Mouse (Mus musculus) embryonic fibroblast, embryonic 13.5 days (primary cell): ENCODE data around the gene Ostf1. TPM values are rescaled to one million over a fixed set of nuclear protein-coding genes. Genes with fewer than 3 reads are reported as not detected.
A peak's percentile ranks its signal among the peaks of the same experiment; 100 is the strongest.

ENCODE experiments used
- H3K27ac ChIP-seq: 2 replicates; pipeline ENCODE4 v1.5.1; 2012; ENCODE audit warnings: low read length, control low read depth, inconsistent platforms; ENCODE audit not compliant: insufficient read depth
- H3K4me1 ChIP-seq: 2 replicates; pipeline ENCODE4 v1.6.1; 2011; ENCODE audit warnings: low read length; ENCODE audit not compliant: control insufficient read depth, insufficient read depth
- H3K4me3 ChIP-seq: 2 replicates; pipeline ENCODE4 v1.5.1; 2011; ENCODE audit warnings: mild to moderate bottlenecking, control low read depth, low read length; ENCODE audit not compliant: insufficient read depth
- CTCF ChIP-seq: IDR thresholded peaks from 2 replicates; pipeline ENCODE4 v1.5.1; 2011; ENCODE audit warnings: mild to moderate bottlenecking, control low read depth, low read length, moderate library complexity, borderline replicate concordance; ENCODE audit not compliant: insufficient read depth
- POLR2A ChIP-seq: IDR thresholded peaks from 2 replicates; pipeline ENCODE4 v1.6.1; 2011; ENCODE audit warnings: low read depth, mild to moderate bottlenecking, control low read depth, low read length, moderate library complexity
- polyA plus RNA-seq: library from polyadenylated mRNA; stranded (reverse); fragments of >200 nt; gene quantifications from 2 replicates; pipeline ENCODE4 v1.2.4, GENCODE M21; 2011; ENCODE audit warnings: low read depth; ENCODE audit not compliant: missing spikeins, insufficient read length

Gene Ostf1
- polyA plus RNA-seq, 1 experiment = 109 TPM

- H3K27ac ChIP-seq = peak overlapping the region; percentile 14
- H3K4me1 ChIP-seq = 0 out of 2 replicates have a peak, but pooled peaks cover 3% of the 10 kb centered on the region
- H3K4me3 ChIP-seq = no peak overlapping the region
- no peak for TF ChIP-seq POLR2A
These were observed 14.8 kb upstream of the Ostf1 start for GRCm38 (mm10) chr19:18646397-18646796.

- Histone ChIP-seq H3K4me1 (0 out of 2 replicates have a peak, but pooled peaks cover 3% of the 10 kb centered on the region), H3K4me3 (no peak overlapping the region), H3K27ac (no peak overlapping the region)
- TF ChIP-seq POLR2A = no peak
- no peak for TF ChIP-seq CTCF
These were observed 12.5 kb upstream of the Ostf1 start for GRCm38 (mm10) chr19:18644084-18644483.

- Histone ChIP-seq H3K4me1 (0 out of 2 replicates have a peak, but pooled peaks cover 3% of the 10 kb centered on the region), H3K4me3 (no peak overlapping the region), H3K27ac (no peak overlapping the region)
- no peak for TF ChIP-seq POLR2A
- no peak for TF ChIP-seq CTCF
These were observed 11.8 kb upstream of the Ostf1 start for GRCm38 (mm10) chr19:18643411-18643810.

GRCm38 (mm10) chr19:18641001-18641400 is 9.4 kb upstream of the Ostf1 start:
- no peak overlapping the region for H3K27ac ChIP-seq
- no peak overlapping the region for H3K4me3 ChIP-seq
- no peak for TF ChIP-seq POLR2A
- TF ChIP-seq CTCF = no peak
- no peaks in the 10 kb centered on the region for H3K4me1 ChIP-seq

GRCm38 (mm10) chr19:18639552-18639951 is 7.9 kb upstream of the Ostf1 start:
- Histone ChIP-seq H3K27ac (no peak overlapping the region), H3K4me3 (no peak overlapping the region), H3K4me1 (no peaks in the 10 kb centered on the region)
- TF ChIP-seq CTCF = no peak
- TF ChIP-seq POLR2A = no peak

GRCm38 (mm10) chr19:18638949-18639348 is 7.3 kb upstream of the Ostf1 start:
- TF ChIP-seq POLR2A = no peak
- TF ChIP-seq CTCF = no peak
- Histone ChIP-seq H3K4me1 (no peaks in the 10 kb centered on the region), H3K27ac (no peak overlapping the region), H3K4me3 (no peak overlapping the region)

- H3K4me1 ChIP-seq = no peaks in the 10 kb centered on the region
- no peak overlapping the region for H3K27ac ChIP-seq
- H3K4me3 ChIP-seq = no peak overlapping the region
- no peak for TF ChIP-seq CTCF
These were observed 6.3 kb upstream of the Ostf1 start for GRCm38 (mm10) chr19:18637954-18638353.

GRCm38 (mm10) chr19:18632231-18633185 is 885 bp upstream of the Ostf1 start:
- peak overlapping the region; percentile 63 for H3K4me3 ChIP-seq
- H3K4me1 ChIP-seq = peaks cover 2% of the 10 kb centered on the region
- H3K27ac ChIP-seq = no peak overlapping the region
- TF ChIP-seq POLR2A = no peak
- no peak for TF ChIP-seq CTCF

GRCm38 (mm10) chr19:18631161-18631643 is 421 bp downstream of the Ostf1 start:
- H3K4me3 ChIP-seq = peak overlapping the region; percentile 83
- H3K27ac ChIP-seq = peak overlapping the region; percentile 75
- no peak for TF ChIP-seq CTCF
- TF ChIP-seq POLR2A = no peak
- H3K4me1 ChIP-seq = peaks cover 2% of the 10 kb centered on the region

GRCm38 (mm10) chr19:18630221-18631119 is 1.2 kb downstream of the Ostf1 start:
- Histone ChIP-seq H3K4me3 (peak overlapping the region; percentile 83), H3K27ac (peak overlapping the region; percentile 75), H3K4me1 (peaks cover 3% of the 10 kb centered on the region)
- TF ChIP-seq CTCF (no peak), POLR2A (peak; percentile 52)
